Mouse (Mus musculus) brown adipose tissue, adult 24 weeks (tissue): ENCODE results near the gene Xpo5. TPM values are rescaled to one million over a fixed set of nuclear protein-coding genes. Genes with fewer than 3 reads are reported as not detected.
A peak's percentile ranks its signal among the peaks of the same experiment; 100 is the strongest.

Source experiments
- H3K27ac ChIP-seq: fragments of 200-500 bp; replicated peaks from 2 replicates; pipeline ENCODE4 v1.5.1; 2012; ENCODE audit warnings: low read depth, mild to moderate bottlenecking, low read length
- H3K4me1 ChIP-seq: fragments of 200-500 bp; 2 replicates; pipeline ENCODE4 v1.6.1; 2012; ENCODE audit warnings: low read length, mixed read lengths; ENCODE audit not compliant: control insufficient read depth, insufficient read depth, insufficient read length
- H3K4me3 ChIP-seq: fragments of 200-500 bp; 2 replicates; pipeline ENCODE4 v1.5.1; 2012; ENCODE audit warnings: low read depth, mild to moderate bottlenecking, low read length, moderate library complexity; ENCODE audit not compliant: insufficient read depth
- polyA plus RNA-seq: library from polyadenylated mRNA; stranded (reverse); fragments of >200 nt; gene quantifications from 2 replicates; pipeline ENCODE4 v1.2.4, GENCODE M21; 2012; ENCODE audit not compliant: missing spikeins, insufficient read depth, insufficient read length

Xpo5 gene
- 8.5 and 9.2 TPM in 2 replicates for polyA plus RNA-seq

GRCm38 (mm10) chr17:46202421-46203071 is at the start of gene Xpo5, which contains the start of gene Polh:
Gene Xpo5, plus strand, starts transcription at chr17:46202782.
Gene Polh, minus strand, starts transcription at chr17:46202645.
- peak within 1 kb of the TSS; percentile 87 for H3K4me3 ChIP-seq
- H3K27ac ChIP-seq: peak within 1 kb of the TSS; percentile 10; the same call in 1 of the 2 replicates
- no peaks in the 10 kb centered on the region for H3K4me1 ChIP-seq

- H3K27ac ChIP-seq: peak within 1 kb of the TSS; percentile 89
- peak within 1 kb of the TSS; percentile 86 for H3K4me3 ChIP-seq
- no peaks in the 10 kb centered on the region for H3K4me1 ChIP-seq
These were observed 49.5 kb upstream of the Xpo5 start, which contains the start of gene Mad2l1bp for GRCm38 (mm10) chr17:46152847-46153782. Gene Mad2l1bp, minus strand, starts transcription at chr17:46153553.

GRCm38 (mm10) chr17:46154336-46154735 is 48.2 kb upstream of the Xpo5 start:
- no peak overlapping the region for H3K27ac ChIP-seq
- H3K4me1 ChIP-seq: no peaks in the 10 kb centered on the region; the same call in 1 of the 2 replicates
- H3K4me3 ChIP-seq: no peak overlapping the region

- Histone ChIP-seq H3K4me3 (no peak overlapping the region), H3K27ac (no peak overlapping the region), H3K4me1 (peaks cover 5% of the 10 kb centered on the region; the same call in 1 of the 2 replicates)
These were observed 45.9 kb upstream of the Xpo5 start for GRCm38 (mm10) chr17:46156680-46157079.

GRCm38 (mm10) chr17:46157131-46157530 is 45.5 kb upstream of the Xpo5 start:
- H3K27ac ChIP-seq: no peak overlapping the region
- H3K4me3 ChIP-seq: no peak overlapping the region
- peaks cover 10% of the 10 kb centered on the region for H3K4me1 ChIP-seq

GRCm38 (mm10) chr17:46159236-46159635 is 43.3 kb upstream of the Xpo5 start:
- H3K4me1 ChIP-seq: peaks cover 16% of the 10 kb centered on the region
- H3K4me3 ChIP-seq: no peak overlapping the region
- H3K27ac ChIP-seq: no peak overlapping the region

- peak overlapping the region; percentile 99 for H3K27ac ChIP-seq
- peaks cover 16% of the 10 kb centered on the region for H3K4me1 ChIP-seq
- peak overlapping the region; percentile 63 for H3K4me3 ChIP-seq
These were observed 42.4 kb upstream of the Xpo5 start for GRCm38 (mm10) chr17:46160090-46160662.

GRCm38 (mm10) chr17:46160686-46161085 is 41.9 kb upstream of the Xpo5 start, which contains the start of gene Gtpbp2:
Gene Gtpbp2, plus strand, starts transcription at chr17:46161032.
- Histone ChIP-seq H3K27ac (peak within 1 kb of the TSS; percentile 99), H3K4me3 (peak within 1 kb of the TSS; percentile 83), H3K4me1 (peaks cover 16% of the 10 kb centered on the region)

GRCm38 (mm10) chr17:46161179-46161578 is 41.4 kb upstream of the Xpo5 start:
- Histone ChIP-seq H3K4me3 (peak overlapping the region; percentile 83), H3K27ac (peak overlapping the region; percentile 83), H3K4me1 (peaks cover 16% of the 10 kb centered on the region)

- peak overlapping the region; percentile 83 for H3K4me3 ChIP-seq
- H3K27ac ChIP-seq: peak overlapping the region; percentile 83
- H3K4me1 ChIP-seq: peaks cover 16% of the 10 kb centered on the region
These were observed 40.9 kb upstream of the Xpo5 start for GRCm38 (mm10) chr17:46161710-46162109.

- Histone ChIP-seq H3K4me3 (peak overlapping the region; percentile 47), H3K4me1 (peaks cover 16% of the 10 kb centered on the region), H3K27ac (peak overlapping the region; percentile 81)
These were observed 40.0 kb upstream of the Xpo5 start for GRCm38 (mm10) chr17:46162551-46162950.

- Histone ChIP-seq H3K4me1 (peaks cover 16% of the 10 kb centered on the region), H3K27ac (peak overlapping the region; percentile 81), H3K4me3 (peak overlapping the region; percentile 47)
These were observed 39.6 kb upstream of the Xpo5 start for GRCm38 (mm10) chr17:46162951-46163421.

GRCm38 (mm10) chr17:46164301-46164700 is 38.3 kb upstream of the Xpo5 start:
- Histone ChIP-seq H3K4me1 (peaks cover 16% of the 10 kb centered on the region), H3K4me3 (no peak overlapping the region), H3K27ac (no peak overlapping the region)

GRCm38 (mm10) chr17:46164791-46165190 is 37.8 kb upstream of the Xpo5 start:
- no peak overlapping the region for H3K27ac ChIP-seq
- H3K4me3 ChIP-seq: no peak overlapping the region
- peaks cover 13% of the 10 kb centered on the region for H3K4me1 ChIP-seq

GRCm38 (mm10) chr17:46165460-46165859 is 37.1 kb upstream of the Xpo5 start:
- peaks cover 12% of the 10 kb centered on the region for H3K4me1 ChIP-seq
- H3K27ac ChIP-seq: no peak overlapping the region
- no peak overlapping the region for H3K4me3 ChIP-seq
